Mouse (Mus musculus): ENCODE data around the gene BC067074. TPM values are rescaled to one million over a fixed set of nuclear protein-coding genes. Genes with fewer than 3 reads are reported as not detected.

BC067074 gene
- polyA plus RNA-seq, 1 experiment from 2014 or later = 0.77 TPM

GRCm38 (mm10) chr13:113271189-113271588 is 21.8 kb upstream of the BC067074 start:
- H3K9ac ChIP-seq (replicated peaks) = no peak overlapping the region
- no peaks in the 10 kb centered on the region for H3K27me3 ChIP-seq (replicated peaks)
- H3K4me3 ChIP-seq (replicated peaks) = no peak overlapping the region
- H3K27ac ChIP-seq (replicated peaks) = no peak overlapping the region
- no peak for ATAC-seq (ENCODE audit: low FRiP score)
- WGBS = 94% methylated on average over 8 of the region's 8 CpGs
- no peaks in the 10 kb centered on the region for H3K9me3 ChIP-seq (replicated peaks)
- no peaks in the 10 kb centered on the region for H3K4me1 ChIP-seq
- H3K36me3 ChIP-seq = no peaks in the 10 kb centered on the region
- no peak overlapping the region for H3K4me2 ChIP-seq

- H3K9ac ChIP-seq (replicated peaks) = no peak overlapping the region
- no peak for ATAC-seq (ENCODE audit: low FRiP score)
- no peaks in the 10 kb centered on the region for H3K9me3 ChIP-seq (replicated peaks)
- WGBS = 82% methylated on average over 7 of the region's 7 CpGs
- H3K36me3 ChIP-seq = no peaks in the 10 kb centered on the region
- no peaks in the 10 kb centered on the region for H3K4me1 ChIP-seq
- no peak overlapping the region for H3K27ac ChIP-seq (replicated peaks)
- no peak overlapping the region for H3K4me2 ChIP-seq
- no peak overlapping the region for H3K4me3 ChIP-seq (replicated peaks)
- H3K27me3 ChIP-seq (replicated peaks) = peaks cover 8% of the 10 kb centered on the region
Measured at GRCm38 (mm10) chr13:113287141-113287540, 5.8 kb upstream of the BC067074 start.

GRCm38 (mm10) chr13:113288210-113289197 is 4.5 kb upstream of the BC067074 start:
- Histone ChIP-seq H3K9me3 (replicated peaks) (no peaks in the 10 kb centered on the region), H3K4me3 (replicated peaks) (no peak overlapping the region), H3K9ac (replicated peaks) (no peak overlapping the region), H3K27me3 (replicated peaks) (peaks cover 14% of the 10 kb centered on the region), H3K4me2 (no peak overlapping the region), H3K36me3 (no peaks in the 10 kb centered on the region), H3K4me1 (peaks cover 9% of the 10 kb centered on the region; the same call in 1 of the 2 replicates), H3K27ac (replicated peaks) (no peak overlapping the region; the same call in 1 of the 2 replicates)
- no peak for ATAC-seq (ENCODE audit: low FRiP score)
- WGBS = 83% methylated on average over 7 of the region's 7 CpGs

GRCm38 (mm10) chr13:113289760-113290159 is 3.2 kb upstream of the BC067074 start:
- Histone ChIP-seq H3K4me1 (peaks cover 10% of the 10 kb centered on the region; the same call in 1 of the 2 replicates), H3K4me3 (replicated peaks) (no peak overlapping the region), H3K27ac (replicated peaks) (peak overlapping the region; percentile 50; the same call in 1 of the 2 replicates), H3K9me3 (replicated peaks) (no peaks in the 10 kb centered on the region), H3K36me3 (no peaks in the 10 kb centered on the region), H3K9ac (replicated peaks) (no peak overlapping the region), H3K4me2 (no peak overlapping the region), H3K27me3 (replicated peaks) (peaks cover 23% of the 10 kb centered on the region)
- WGBS = 37% methylated on average over 4 of the region's 4 CpGs
- ATAC-seq (ENCODE audit: low FRiP score) = peak; percentile 54

GRCm38 (mm10) chr13:113292001-113292400 is 958 bp upstream of the BC067074 start:
- WGBS = 79% methylated on average over 8 of the region's 8 CpGs
- Histone ChIP-seq H3K9ac (replicated peaks) (no peak overlapping the region), H3K27me3 (replicated peaks) (peaks cover 23% of the 10 kb centered on the region), H3K27ac (replicated peaks) (no peak overlapping the region), H3K4me3 (replicated peaks) (no peak overlapping the region), H3K4me2 (no peak overlapping the region), H3K4me1 (peaks cover 10% of the 10 kb centered on the region; the same call in 1 of the 2 replicates), H3K9me3 (replicated peaks) (no peaks in the 10 kb centered on the region), H3K36me3 (no peaks in the 10 kb centered on the region)
- ATAC-seq (ENCODE audit: low FRiP score) = no peak

- no peak for ATAC-seq (ENCODE audit: low FRiP score)
- Histone ChIP-seq H3K9me3 (replicated peaks) (no peaks in the 10 kb centered on the region), H3K4me2 (peak overlapping the region; percentile 96), H3K36me3 (no peaks in the 10 kb centered on the region), H3K4me3 (replicated peaks) (peak overlapping the region; percentile 54), H3K9ac (replicated peaks) (no peak overlapping the region), H3K4me1 (peaks cover 10% of the 10 kb centered on the region; the same call in 1 of the 2 replicates), H3K27ac (replicated peaks) (no peak overlapping the region), H3K27me3 (replicated peaks) (peaks cover 23% of the 10 kb centered on the region)
- WGBS = 65% methylated on average over 11 of the region's 11 CpGs
Measured at GRCm38 (mm10) chr13:113293707-113294432, 911 bp downstream of the BC067074 start.

GRCm38 (mm10) chr13:113295817-113296485 is 3.0 kb downstream of the BC067074 start:
- H3K9me3 ChIP-seq (replicated peaks) = no peaks in the 10 kb centered on the region
- H3K36me3 ChIP-seq = no peaks in the 10 kb centered on the region
- 88% methylated on average over 10 of the region's 10 CpGs for WGBS
- no peak for ATAC-seq (ENCODE audit: low FRiP score)
- no peak overlapping the region for H3K4me2 ChIP-seq
- H3K9ac ChIP-seq (replicated peaks) = no peak overlapping the region
- no peak overlapping the region for H3K4me3 ChIP-seq (replicated peaks)
- peaks cover 10% of the 10 kb centered on the region; the same call in 1 of the 2 replicates for H3K4me1 ChIP-seq
- H3K27ac ChIP-seq (replicated peaks) = no peak overlapping the region
- H3K27me3 ChIP-seq (replicated peaks) = peaks cover 23% of the 10 kb centered on the region

- 95% methylated on average over 4 of the region's 4 CpGs for WGBS
- no peak for ATAC-seq (ENCODE audit: low FRiP score)
- H3K4me3 ChIP-seq (replicated peaks) = no peak overlapping the region
Measured at GRCm38 (mm10) chr13:113306581-113306980, 13.6 kb downstream of the BC067074 start.

GRCm38 (mm10) chr13:113319588-113319987 is 26.6 kb downstream of the BC067074 start:
- H3K27ac ChIP-seq (replicated peaks) = no peak overlapping the region
- H3K9me3 ChIP-seq (replicated peaks) = no peaks in the 10 kb centered on the region
- no peaks in the 10 kb centered on the region for H3K36me3 ChIP-seq
- H3K4me2 ChIP-seq = no peak overlapping the region
- no peaks in the 10 kb centered on the region for H3K4me1 ChIP-seq
- WGBS = 90% methylated on average over 5 of the region's 5 CpGs
- no peak for ATAC-seq (ENCODE audit: low FRiP score)
- H3K27me3 ChIP-seq (replicated peaks) = no peaks in the 10 kb centered on the region
- H3K9ac ChIP-seq (replicated peaks) = no peak overlapping the region
- no peak overlapping the region for H3K4me3 ChIP-seq (replicated peaks)

More at GRCm38 (mm10) chr13:113306581-113306980, 13.6 kb downstream of the BC067074 start:
- no peak overlapping the region for H3K4me2 ChIP-seq
- no peak overlapping the region for H3K27ac ChIP-seq (replicated peaks)
- H3K36me3 ChIP-seq = no peaks in the 10 kb centered on the region
- H3K4me1 ChIP-seq = no peaks in the 10 kb centered on the region
- H3K9ac ChIP-seq (replicated peaks) = no peak overlapping the region
- no peaks in the 10 kb centered on the region for H3K27me3 ChIP-seq (replicated peaks)
- H3K9me3 ChIP-seq (replicated peaks) = no peaks in the 10 kb centered on the region

GRCm38 (mm10) chr13:113321972-113322371 is 29.0 kb downstream of the BC067074 start:
- Histone ChIP-seq H3K4me1 (no peaks in the 10 kb centered on the region), H3K4me2 (no peak overlapping the region), H3K36me3 (no peaks in the 10 kb centered on the region), H3K27ac (replicated peaks) (no peak overlapping the region), H3K9ac (replicated peaks) (no peak overlapping the region), H3K4me3 (replicated peaks) (no peak overlapping the region), H3K27me3 (replicated peaks) (no peaks in the 10 kb centered on the region), H3K9me3 (replicated peaks) (no peaks in the 10 kb centered on the region)
- 17% methylated on average over 6 of the region's 6 CpGs for WGBS
- peak; percentile 35; the same call in 1 of the 2 replicates for ATAC-seq (ENCODE audit: low FRiP score)

- Histone ChIP-seq H3K4me3 (replicated peaks) (no peak overlapping the region), H3K4me2 (no peak overlapping the region), H3K27ac (replicated peaks) (no peak overlapping the region), H3K9me3 (replicated peaks) (no peaks in the 10 kb centered on the region), H3K4me1 (no peaks in the 10 kb centered on the region), H3K9ac (replicated peaks) (no peak overlapping the region), H3K27me3 (replicated peaks) (no peaks in the 10 kb centered on the region), H3K36me3 (no peaks in the 10 kb centered on the region)
- WGBS = 70% methylated on average over 3 of the region's 3 CpGs
- no peak for ATAC-seq (ENCODE audit: low FRiP score)
Measured at GRCm38 (mm10) chr13:113324241-113324640, 31.3 kb downstream of the BC067074 start.
